Mouse (Mus musculus): ENCODE results near the gene Irf7. TPM values are rescaled to one million over a fixed set of nuclear protein-coding genes. Genes with fewer than 3 reads are reported as not detected.
A peak's percentile ranks its signal among the peaks of the same experiment; 100 is the strongest.

The Irf7 gene
- polyA plus RNA-seq (2012; rRNA removed) = 105 and 160 TPM in 2 replicates

DNA sequence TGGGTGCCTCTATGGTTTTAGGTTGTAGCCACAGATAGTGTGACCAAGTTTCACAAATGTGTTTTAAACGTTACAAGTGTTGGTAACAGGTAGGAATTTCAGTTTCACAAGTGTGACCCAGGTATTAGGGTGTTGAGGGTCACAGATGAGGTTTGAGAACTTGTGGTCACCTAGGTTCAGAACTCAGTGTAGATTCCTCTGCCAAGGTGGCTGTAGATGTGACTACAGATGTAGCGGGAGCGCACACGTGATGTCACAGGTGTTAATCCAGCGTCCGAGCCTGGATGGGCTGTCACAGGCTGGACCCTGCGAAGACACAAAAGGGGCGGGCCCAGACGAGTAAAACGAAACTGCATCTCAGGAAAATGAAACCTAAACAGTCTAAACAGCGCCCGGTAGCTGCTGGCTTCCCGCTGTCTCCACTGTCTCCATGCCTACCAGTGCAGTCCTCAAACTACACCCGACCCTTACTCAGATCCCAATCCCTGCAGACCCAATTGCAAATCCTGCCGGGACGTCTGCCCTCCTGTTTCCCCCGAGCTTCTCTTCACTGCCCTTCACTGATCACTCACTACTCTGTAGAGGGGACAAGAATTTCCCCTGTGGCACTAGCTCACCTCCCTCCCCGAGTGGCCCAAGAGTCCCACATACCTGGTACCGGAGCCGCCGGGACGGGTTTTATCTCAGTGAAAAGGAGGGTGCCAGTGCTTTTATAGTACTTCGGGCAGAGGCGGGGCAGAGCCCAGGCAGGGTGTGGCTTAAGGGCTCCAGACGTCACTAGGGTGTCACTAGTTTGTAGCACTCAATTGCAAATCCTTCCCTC lies at the start of gene Irf7:
Gene Irf7 (minus strand): TSS at position 743 of the 823 bp plus-strand sequence.
- Histone ChIP-seq H3K4me3 (ENCODE audit: extremely low read depth, insufficient read depth, insufficient read length) (peak within 1 kb of the TSS; percentile 74), H3K27me3 (ENCODE audit: control insufficient read depth, insufficient read depth, low read length) (no peaks in the 10 kb centered on the region), H3K4me1 (ENCODE audit: control insufficient read depth, insufficient read depth, insufficient read length) (peaks cover 17% of the 10 kb centered on the region), H3K27ac (ENCODE audit: insufficient read depth, low read length) (peak within 1 kb of the TSS; percentile 90), H3K36me3 (ENCODE audit: control insufficient read depth, insufficient read depth, low read length) (peaks cover 29% of the 10 kb centered on the region)
- TF ChIP-seq CTCF (IDR thresholded peaks at IDR 0.05; ENCODE audit: extremely low read depth, insufficient read depth, insufficient read length, insufficient replicate concordance) (no peak), POLR2A (IDR thresholded peaks at IDR 0.05; ENCODE audit: low read depth, low read length) (peak; percentile 41; the same call in 1 of the 2 replicates)
- under 1% methylated on average over 25 of the region's 25 CpGs for WGBS
- peak; percentile 66 to 77 for DNase-seq (ENCODE audit: low read depth in 1 of 2, low spot score in 2 of 2)

DNA sequence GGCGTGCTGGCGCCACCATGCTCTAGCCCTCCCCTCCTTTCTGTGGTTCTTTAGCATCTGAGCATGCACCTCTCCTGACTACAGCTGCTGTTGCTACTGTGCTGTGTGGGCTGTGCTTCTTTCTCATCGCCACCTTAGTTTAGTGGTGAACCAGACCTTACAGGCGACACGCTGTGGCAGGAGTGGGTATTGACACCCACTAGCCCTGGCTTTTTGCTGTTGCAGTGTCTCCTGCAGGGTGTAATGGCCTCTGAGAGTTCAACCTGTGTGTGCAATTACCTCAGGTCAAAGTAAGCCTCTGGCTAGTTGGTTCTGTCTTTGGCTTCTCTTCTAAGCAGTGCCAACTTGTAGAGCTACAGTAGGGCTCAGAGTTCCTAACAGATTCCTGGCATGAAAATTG lies 49.7 kb upstream of the Irf7 start:
- TF ChIP-seq POLR2A (IDR thresholded peaks at IDR 0.05; ENCODE audit: low read depth, low read length) (no peak), CTCF (IDR thresholded peaks at IDR 0.05; ENCODE audit: extremely low read depth, insufficient read depth, insufficient read length, insufficient replicate concordance) (peak; percentile 49; the same call in 1 of the 2 replicates)
- DNase-seq (ENCODE audit: low read depth in 1 of 2, low spot score in 2 of 2) = peak in 1 of 2 experiments; percentile 67
- Histone ChIP-seq H3K36me3 (ENCODE audit: control insufficient read depth, insufficient read depth, low read length) (peaks cover 27% of the 10 kb centered on the region), H3K27ac (ENCODE audit: insufficient read depth, low read length) (no peak overlapping the region), H3K27me3 (ENCODE audit: control insufficient read depth, insufficient read depth, low read length) (no peaks in the 10 kb centered on the region), H3K4me1 (ENCODE audit: control insufficient read depth, insufficient read depth, insufficient read length) (no peaks in the 10 kb centered on the region), H3K4me3 (ENCODE audit: extremely low read depth, insufficient read depth, insufficient read length) (no peak overlapping the region)
- WGBS = 72% methylated on average over 5 of the region's 5 CpGs

DNA sequence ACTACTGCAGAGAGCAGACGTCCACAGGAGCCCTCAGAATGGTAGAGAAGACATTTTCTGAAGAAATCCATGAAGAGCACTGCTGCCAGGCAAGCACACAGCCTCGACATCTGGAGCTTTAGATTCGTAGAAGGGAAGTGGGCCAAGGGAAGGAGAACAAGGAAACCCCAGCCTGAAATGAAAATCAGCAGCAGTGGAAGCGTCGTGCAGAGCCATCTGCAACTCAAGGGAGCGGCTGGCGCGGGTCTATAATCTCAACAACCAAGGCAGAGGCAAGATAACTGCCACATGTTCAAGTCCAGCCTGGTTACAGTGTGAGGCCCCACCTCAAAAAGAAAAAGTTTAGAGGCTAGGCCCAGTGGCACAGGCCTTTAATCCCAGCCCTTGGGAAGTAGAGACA lies 48.8 kb upstream of the Irf7 start:
- no peak for TF ChIP-seq POLR2A (IDR thresholded peaks at IDR 0.05; ENCODE audit: low read depth, low read length)

DNA sequence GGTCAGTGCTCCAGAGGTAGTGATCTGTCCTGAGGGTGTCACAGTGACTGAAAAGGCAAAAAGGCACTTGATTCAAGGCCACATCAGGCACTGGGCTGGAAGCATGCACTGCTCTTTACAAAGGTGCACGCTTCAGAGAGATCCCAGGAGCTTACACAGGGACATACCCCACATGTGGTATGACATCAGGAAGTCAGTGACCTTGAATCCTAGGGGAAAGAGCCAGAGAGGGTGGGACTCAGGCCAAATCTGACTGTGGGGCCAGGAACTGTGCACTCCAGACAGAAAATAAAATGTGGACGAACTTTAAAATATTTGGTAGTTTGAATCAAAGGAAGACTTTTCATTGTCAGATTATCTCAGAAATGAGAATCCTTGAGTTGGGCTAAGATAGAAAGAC lies 48.1 kb upstream of the Irf7 start:
- Histone ChIP-seq H3K27ac (ENCODE audit: insufficient read depth, low read length) (no peak overlapping the region), H3K4me3 (ENCODE audit: extremely low read depth, insufficient read depth, insufficient read length) (no peak overlapping the region), H3K27me3 (ENCODE audit: control insufficient read depth, insufficient read depth, low read length) (no peaks in the 10 kb centered on the region), H3K4me1 (ENCODE audit: control insufficient read depth, insufficient read depth, insufficient read length) (no peaks in the 10 kb centered on the region), H3K36me3 (ENCODE audit: control insufficient read depth, insufficient read depth, low read length) (peaks cover 30% of the 10 kb centered on the region)
- TF ChIP-seq CTCF (IDR thresholded peaks at IDR 0.05; ENCODE audit: extremely low read depth, insufficient read depth, insufficient read length, insufficient replicate concordance) (no peak), POLR2A (IDR thresholded peaks at IDR 0.05; ENCODE audit: low read depth, low read length) (no peak)
- DNase-seq (ENCODE audit: low read depth in 1 of 2, low spot score in 2 of 2) = no peak
- 85% methylated on average over 2 of the region's 2 CpGs for WGBS

More for the DNA sequence above, 48.8 kb upstream of the Irf7 start:
- 79% methylated on average over 8 of the region's 8 CpGs for WGBS
- Histone ChIP-seq H3K27ac (ENCODE audit: insufficient read depth, low read length) (no peak overlapping the region), H3K27me3 (ENCODE audit: control insufficient read depth, insufficient read depth, low read length) (no peaks in the 10 kb centered on the region), H3K36me3 (ENCODE audit: control insufficient read depth, insufficient read depth, low read length) (peaks cover 31% of the 10 kb centered on the region), H3K4me1 (ENCODE audit: control insufficient read depth, insufficient read depth, insufficient read length) (no peaks in the 10 kb centered on the region), H3K4me3 (ENCODE audit: extremely low read depth, insufficient read depth, insufficient read length) (no peak overlapping the region)
- no peak for DNase-seq (ENCODE audit: low read depth in 1 of 2, low spot score in 2 of 2)

DNA sequence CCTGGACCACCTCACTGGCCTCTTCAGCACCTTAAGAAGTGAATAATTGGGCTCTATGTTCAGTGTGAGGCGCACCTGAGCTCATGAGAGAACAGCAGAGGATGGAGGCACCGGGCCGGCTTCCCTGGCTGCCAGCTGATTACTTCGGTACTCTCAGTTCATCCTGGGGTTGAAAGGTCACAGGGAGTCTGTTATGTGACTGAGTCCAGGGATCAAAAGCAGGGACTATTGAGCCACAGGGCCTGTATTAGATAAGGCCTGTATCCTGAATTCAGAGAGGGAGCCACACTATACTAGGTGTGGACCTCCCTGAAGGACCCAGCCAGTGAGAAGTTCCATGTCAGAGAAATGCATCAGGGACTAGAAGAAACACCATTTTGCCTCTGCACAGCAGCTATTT lies 38.3 kb upstream of the Irf7 start:
- Histone ChIP-seq H3K36me3 (ENCODE audit: control insufficient read depth, insufficient read depth, low read length) (peaks cover 23% of the 10 kb centered on the region), H3K4me3 (ENCODE audit: extremely low read depth, insufficient read depth, insufficient read length) (no peak overlapping the region), H3K27ac (ENCODE audit: insufficient read depth, low read length) (no peak overlapping the region), H3K27me3 (ENCODE audit: control insufficient read depth, insufficient read depth, low read length) (no peaks in the 10 kb centered on the region), H3K4me1 (ENCODE audit: control insufficient read depth, insufficient read depth, insufficient read length) (peaks cover 3% of the 10 kb centered on the region; the same call in 1 of the 2 replicates)
- DNase-seq (ENCODE audit: low read depth in 1 of 2, low spot score in 2 of 2) = no peak
- TF ChIP-seq POLR2A (IDR thresholded peaks at IDR 0.05; ENCODE audit: low read depth, low read length) (no peak), CTCF (IDR thresholded peaks at IDR 0.05; ENCODE audit: extremely low read depth, insufficient read depth, insufficient read length, insufficient replicate concordance) (no peak)
- WGBS = 98% methylated on average over 4 of the region's 4 CpGs

DNA sequence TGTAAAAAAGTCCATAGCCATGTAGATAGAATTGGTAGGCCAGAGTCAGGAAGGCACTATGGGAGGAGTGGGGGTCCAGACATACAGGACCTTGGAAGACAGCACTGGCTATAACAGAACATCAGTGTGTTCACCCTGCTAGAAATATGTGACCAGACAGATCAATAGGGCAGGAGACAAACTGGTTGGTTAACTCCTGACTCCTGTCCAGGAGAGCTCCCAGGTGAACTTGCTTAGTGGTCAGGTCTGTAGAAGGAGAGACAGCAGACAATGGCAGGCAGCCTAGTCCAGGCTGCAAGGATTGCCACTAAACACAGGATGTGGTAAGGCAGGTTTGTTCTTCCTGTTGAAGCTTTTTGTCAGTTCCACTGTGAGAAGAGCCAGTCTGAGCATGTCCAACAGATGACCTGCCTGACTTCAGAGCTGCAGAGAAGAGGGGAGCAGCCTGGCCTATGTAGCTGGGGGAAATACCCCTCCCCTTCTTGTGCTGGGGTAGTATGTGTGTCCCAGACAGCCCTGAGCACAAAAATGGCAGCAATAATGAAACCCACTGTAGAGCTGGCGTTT lies 36.5 kb upstream of the Irf7 start:
- peak in 1 of 2 experiments; percentile 12 for DNase-seq (ENCODE audit: low read depth in 1 of 2, low spot score in 2 of 2)
- TF ChIP-seq POLR2A (IDR thresholded peaks at IDR 0.05; ENCODE audit: low read depth, low read length) = no peak
- no peak for TF ChIP-seq CTCF (IDR thresholded peaks at IDR 0.05; ENCODE audit: extremely low read depth, insufficient read depth, insufficient read length, insufficient replicate concordance)
- no peak overlapping the region for H3K4me3 ChIP-seq (ENCODE audit: extremely low read depth, insufficient read depth, insufficient read length)
- H3K4me1 ChIP-seq (ENCODE audit: control insufficient read depth, insufficient read depth, insufficient read length) = peaks cover 3% of the 10 kb centered on the region; the same call in 1 of the 2 replicates
- no peaks in the 10 kb centered on the region for H3K27me3 ChIP-seq (ENCODE audit: control insufficient read depth, insufficient read depth, low read length)
- peak overlapping the region; percentile 65 for H3K27ac ChIP-seq (ENCODE audit: insufficient read depth, low read length)
- H3K36me3 ChIP-seq (ENCODE audit: control insufficient read depth, insufficient read depth, low read length) = peaks cover 20% of the 10 kb centered on the region
- WGBS = 50% methylated on average over 1 of the region's 1 CpGs

DNA sequence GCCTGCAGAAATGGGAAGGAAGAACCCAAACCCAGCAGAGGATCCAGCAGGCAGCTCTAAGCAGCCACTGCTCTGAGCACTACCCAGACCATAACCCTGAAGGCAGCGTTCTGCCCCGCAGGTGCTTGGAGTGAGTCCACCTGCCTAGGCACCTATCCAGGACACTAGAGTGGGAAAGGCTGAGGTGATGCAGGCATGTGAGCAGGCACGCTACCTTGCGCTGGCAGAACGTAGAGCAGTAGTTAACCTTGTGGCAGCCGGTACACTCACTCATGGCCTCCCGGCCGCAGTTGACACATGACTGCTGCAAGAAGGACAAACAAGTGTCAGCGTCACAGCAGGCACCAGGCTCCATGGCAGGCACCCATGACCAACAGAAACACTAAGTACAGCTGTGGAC lies 35.1 kb upstream of the Irf7 start:
- TF ChIP-seq CTCF (IDR thresholded peaks at IDR 0.05; ENCODE audit: extremely low read depth, insufficient read depth, insufficient read length, insufficient replicate concordance) (no peak), POLR2A (IDR thresholded peaks at IDR 0.05; ENCODE audit: low read depth, low read length) (no peak)
- H3K36me3 ChIP-seq (ENCODE audit: control insufficient read depth, insufficient read depth, low read length) = peaks cover 21% of the 10 kb centered on the region
- H3K4me1 ChIP-seq (ENCODE audit: control insufficient read depth, insufficient read depth, insufficient read length) = peaks cover 3% of the 10 kb centered on the region; the same call in 1 of the 2 replicates
- H3K27ac ChIP-seq (ENCODE audit: insufficient read depth, low read length) = no peak overlapping the region
- WGBS = 99% methylated on average over 9 of the region's 9 CpGs
- DNase-seq (ENCODE audit: low read depth in 1 of 2, low spot score in 2 of 2) = no peak
- H3K27me3 ChIP-seq (ENCODE audit: control insufficient read depth, insufficient read depth, low read length) = no peaks in the 10 kb centered on the region
- H3K4me3 ChIP-seq (ENCODE audit: extremely low read depth, insufficient read depth, insufficient read length) = no peak overlapping the region

Measured in spleen, adult 2 months (tissue).